Mouse (Mus musculus) adrenal gland, adult (tissue): ENCODE measurements at regions not wholly inside any gene's neighbourhood (a gene's known extent, or its start where the extent isn't known, plus 50 kb on each side); places are given as distances from the start of the nearest gene placed in this dataset.

Source experiments
- DNase-seq, 2 experiments: peaks; one replicate each; pipeline ENCODE4 v3.0.0; 2022 to 2023; ENCODE audit warnings: low spot score in 1 of 2; ENCODE audit not compliant: inconsistent age in 2 of 2

DNA sequence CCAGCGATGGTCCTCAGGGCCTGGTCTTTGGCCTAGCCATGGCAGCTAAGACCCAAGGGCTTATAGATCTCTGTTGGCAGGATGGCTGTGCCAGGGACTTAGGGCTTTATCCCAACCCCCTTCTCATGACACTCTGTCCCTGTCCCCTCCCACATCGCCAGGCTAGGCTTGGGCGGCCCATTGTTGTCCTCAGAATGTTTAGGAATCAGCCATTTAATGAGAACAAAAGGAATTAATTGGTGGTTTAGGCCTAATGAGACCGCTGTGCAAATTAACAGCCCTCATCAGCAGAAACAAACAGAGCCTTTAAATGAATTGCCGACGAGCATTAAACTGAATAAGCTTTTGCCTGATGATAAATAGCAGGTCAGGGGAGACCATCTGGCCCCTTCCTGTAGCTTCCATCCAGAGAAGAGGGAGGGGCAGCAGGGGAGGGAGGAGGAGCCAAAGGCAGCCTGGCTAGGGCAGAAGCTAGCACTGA lies 96.2 kb downstream of the Tle3 start:
- no peak for DNase-seq
